15 mouse cellular contexts compared by ENCODE assay signal in genomic region chr2:135049283-135049682, GRCm38 (mm10).
DNase-seq lines count a peak whose midpoint lies in the region; ATAC-seq and TF ChIP-seq lines count a peak whose summit lies in the region.
"Had no signal": no experiment of that assay in that cellular context is flagged by ENCODE, and none has a peak within 500 bp of the region (broad histone marks: within the 10 kb centered on the region; RNA-seq: fewer than 3 reads in every experiment).

No protein-coding gene starts in this region.

- no peaks in the 10 kb centered on the region for H3K36me3 ChIP-seq in forebrain, embryonic 14.5 days (ENCODE audit: control insufficient read depth, insufficient read depth, low read length)
- H3K36me3 ChIP-seq in forebrain, embryonic 10.5 days (replicated peaks) = no peaks in the 10 kb centered on the region
- H3K36me3 ChIP-seq: G1E; limb, embryonic 10.5 days had no signal

- no peaks in the 10 kb centered on the region for H3K27me3 ChIP-seq in forebrain, embryonic 14.5 days (replicated peaks; ENCODE audit: control insufficient read depth, insufficient read depth, low read length)
- H3K27me3 ChIP-seq in forebrain, embryonic 10.5 days (ENCODE audit: poor library complexity, severe bottlenecking) = no peaks in the 10 kb centered on the region

- no peak for TF ChIP-seq POLR2A in brain, embryonic 14.5 days (IDR thresholded peaks at IDR 0.05; ENCODE audit: borderline replicate concordance, extremely low read depth, insufficient read depth, insufficient read length, poor library complexity, severe bottlenecking)

- DNase-seq in forebrain, embryonic 14.5 days (ENCODE audit: low spot score) = peak; percentile 51
- no peak for DNase-seq in forebrain, embryonic 10.5 days (ENCODE audit: extremely low spot score, low spot score)
- peak; percentile 53 for DNase-seq in left cerebral cortex, adult 11 months (ENCODE audit: low spot score)
- no peak for DNase-seq in left cerebral cortex, postnatal 4 days
- DNase-seq in brain, embryonic 14.5 days (ENCODE audit: low read depth) = peak; percentile 73
- DNase-seq in left cerebral cortex, adult 9 months (ENCODE audit: low spot score in 2 of 2) = peak; percentile 42 to 68
- DNase-seq in spleen, postnatal 10 days (ENCODE audit: low spot score in 2 of 2) = no peak
- DNase-seq in retina, postnatal 1 day = no peak
- DNase-seq: cerebellum, adult 11 months; kidney, postnatal 14 days; thymus, postnatal 4 days had no signal

- intact Hi-C loops in left cerebral cortex, postnatal 4 days (cut with DNase I) = no loop called here

- no peak for TF ChIP-seq CTCF in brain, embryonic 14.5 days (IDR thresholded peaks at IDR 0.05; ENCODE audit: borderline replicate concordance, extremely low read depth, insufficient read depth, insufficient read length)

- no peak overlapping the region for H3K4me3 ChIP-seq in forebrain, embryonic 14.5 days (ENCODE audit: low read depth, low read length)
- no peak overlapping the region for H3K4me3 ChIP-seq in forebrain, embryonic 10.5 days
- H3K4me3 ChIP-seq: limb, embryonic 10.5 days had no signal

- H3K9ac ChIP-seq in forebrain, embryonic 14.5 days (ENCODE audit: low read length) = no peak overlapping the region
- H3K9ac ChIP-seq: liver, embryonic 14.5 days had no signal

- no peaks in the 10 kb centered on the region for H3K4me1 ChIP-seq in forebrain, embryonic 14.5 days (ENCODE audit: control insufficient read depth, insufficient read depth, low read length)
- no peaks in the 10 kb centered on the region for H3K4me1 ChIP-seq in forebrain, embryonic 10.5 days
- H3K4me1 ChIP-seq: limb, embryonic 10.5 days had no signal

- WGBS in forebrain, embryonic 14.5 days = 56% methylated on average over 6 of the region's 6 CpGs
- WGBS in forebrain, embryonic 10.5 days = 89% methylated on average over 6 of the region's 6 CpGs

- H3K9me3 ChIP-seq in forebrain, embryonic 14.5 days (replicated peaks; ENCODE audit: control insufficient read depth, low read length) = no peaks in the 10 kb centered on the region
- H3K9me3 ChIP-seq in forebrain, embryonic 10.5 days = no peaks in the 10 kb centered on the region
- H3K9me3 ChIP-seq: G1E; limb, embryonic 10.5 days had no signal

- no peak overlapping the region for H3K27ac ChIP-seq in forebrain, embryonic 14.5 days (ENCODE audit: low read depth, low read length)
- H3K27ac ChIP-seq in forebrain, embryonic 10.5 days = no peak overlapping the region
- H3K27ac ChIP-seq: limb, embryonic 10.5 days; liver, embryonic 14.5 days had no signal

- H3K4me2 ChIP-seq in forebrain, embryonic 14.5 days (ENCODE audit: low read length) = no peak overlapping the region

- no peak for ATAC-seq in forebrain, embryonic 14.5 days
- ATAC-seq: inflammation-experienced regulatory T-cells, adult 6 months had no signal

Comparison
In these comparisons a context has a peak if more than half of its experiments do, and no peak if none do; other contexts are left out.
1. DNase-seq: peak in forebrain, embryonic 14.5 days (single experiment), left cerebral cortex, adult 11 months (single experiment), brain, embryonic 14.5 days (single experiment) and left cerebral cortex, adult 9 months (2 of 2); none in forebrain, embryonic 10.5 days (single experiment), left cerebral cortex, postnatal 4 days (single experiment), spleen, postnatal 10 days (0 of 2) and retina, postnatal 1 day (single experiment).